Mouse (Mus musculus): Measurements from ENCODE around the gene Celf2. TPM values are rescaled to one million over a fixed set of nuclear protein-coding genes. Genes with fewer than 3 reads are reported as not detected.

Gene Celf2
- polyA plus RNA-seq, 1 experiment from 2014 or later = 57.8 TPM

GRCm38 (mm10) chr2:6893095-6893494 lies 616.3 kb downstream of the Celf2 start:
- WGBS = 55% methylated on average over 3 of the region's 3 CpGs
- Histone ChIP-seq H3K9me3 (no peaks in the 10 kb centered on the region), H3K36me3 (no peaks in the 10 kb centered on the region), H3K4me3 (no peak overlapping the region), H3K4me1 (peaks cover 14% of the 10 kb centered on the region), H3K27ac (replicated peaks) (no peak overlapping the region), H3K9ac (no peak overlapping the region), H3K27me3 (replicated peaks) (no peaks in the 10 kb centered on the region), H3K4me2 (no peak overlapping the region)
- no peak for ATAC-seq (ENCODE audit: extremely low read depth, insufficient number of reproducible peaks, low FRiP score, low TSS enrichment)

- Histone ChIP-seq H3K9ac (no peak overlapping the region; the same call in 1 of the 2 replicates), H3K27me3 (replicated peaks) (no peaks in the 10 kb centered on the region), H3K27ac (replicated peaks) (no peak overlapping the region), H3K4me3 (no peak overlapping the region), H3K4me1 (peaks cover 6% of the 10 kb centered on the region; the same call in 1 of the 2 replicates), H3K4me2 (no peak overlapping the region), H3K36me3 (no peaks in the 10 kb centered on the region), H3K9me3 (no peaks in the 10 kb centered on the region)
- 62% methylated on average over 8 of the region's 8 CpGs for WGBS
- no peak for ATAC-seq (ENCODE audit: extremely low read depth, insufficient number of reproducible peaks, low FRiP score, low TSS enrichment)
Measured at GRCm38 (mm10) chr2:6884796-6885711, 624.3 kb downstream of the Celf2 start.

- Histone ChIP-seq H3K4me3 (no peak overlapping the region), H3K9me3 (no peaks in the 10 kb centered on the region), H3K27ac (replicated peaks) (no peak overlapping the region), H3K4me2 (no peak overlapping the region), H3K36me3 (no peaks in the 10 kb centered on the region), H3K4me1 (peaks cover 6% of the 10 kb centered on the region; the same call in 1 of the 2 replicates), H3K9ac (no peak overlapping the region; the same call in 1 of the 2 replicates), H3K27me3 (replicated peaks) (no peaks in the 10 kb centered on the region)
- WGBS = 73% methylated on average over 13 of the region's 13 CpGs
- ATAC-seq (ENCODE audit: extremely low read depth, insufficient number of reproducible peaks, low FRiP score, low TSS enrichment) = no peak
Measured at GRCm38 (mm10) chr2:6883996-6884795, 625.2 kb downstream of the Celf2 start.

GRCm38 (mm10) chr2:6882236-6882885 lies 627.0 kb downstream of the Celf2 start:
- Histone ChIP-seq H3K9me3 (no peaks in the 10 kb centered on the region), H3K9ac (no peak overlapping the region), H3K4me3 (no peak overlapping the region), H3K27ac (replicated peaks) (no peak overlapping the region), H3K27me3 (replicated peaks) (no peaks in the 10 kb centered on the region), H3K4me1 (peaks cover 6% of the 10 kb centered on the region; the same call in 1 of the 2 replicates), H3K4me2 (no peak overlapping the region), H3K36me3 (no peaks in the 10 kb centered on the region)
- no peak for ATAC-seq (ENCODE audit: extremely low read depth, insufficient number of reproducible peaks, low FRiP score, low TSS enrichment)
- WGBS = 83% methylated on average over 6 of the region's 6 CpGs

- H3K4me3 ChIP-seq = no peak overlapping the region
- WGBS = 81% methylated on average over 6 of the region's 6 CpGs
Measured at GRCm38 (mm10) chr2:6880941-6881575, 628.3 kb downstream of the Celf2 start.

GRCm38 (mm10) chr2:6877094-6877493 lies 632.3 kb downstream of the Celf2 start:
- no peaks in the 10 kb centered on the region for H3K27me3 ChIP-seq (replicated peaks)
- H3K4me2 ChIP-seq = no peak overlapping the region
- peaks cover 27% of the 10 kb centered on the region for H3K4me1 ChIP-seq
- H3K27ac ChIP-seq (replicated peaks) = no peak overlapping the region
- no peaks in the 10 kb centered on the region for H3K9me3 ChIP-seq
- no peak overlapping the region for H3K9ac ChIP-seq
- no peak for ATAC-seq (ENCODE audit: extremely low read depth, insufficient number of reproducible peaks, low FRiP score, low TSS enrichment)
- 53% methylated on average over 5 of the region's 5 CpGs for WGBS
- no peak overlapping the region for H3K4me3 ChIP-seq
- no peaks in the 10 kb centered on the region for H3K36me3 ChIP-seq

More at GRCm38 (mm10) chr2:6880941-6881575, 628.3 kb downstream of the Celf2 start:
- no peak overlapping the region for H3K27ac ChIP-seq (replicated peaks)
- no peak overlapping the region for H3K4me2 ChIP-seq
- ATAC-seq (ENCODE audit: extremely low read depth, insufficient number of reproducible peaks, low FRiP score, low TSS enrichment) = no peak
- no peaks in the 10 kb centered on the region for H3K36me3 ChIP-seq
- H3K4me1 ChIP-seq = peaks cover 18% of the 10 kb centered on the region; the same call in 1 of the 2 replicates
- H3K27me3 ChIP-seq (replicated peaks) = no peaks in the 10 kb centered on the region
- no peak overlapping the region for H3K9ac ChIP-seq
- H3K9me3 ChIP-seq = no peaks in the 10 kb centered on the region

- Histone ChIP-seq H3K9ac (no peak overlapping the region), H3K4me1 (peaks cover 27% of the 10 kb centered on the region), H3K9me3 (no peaks in the 10 kb centered on the region), H3K27ac (replicated peaks) (no peak overlapping the region), H3K27me3 (replicated peaks) (no peaks in the 10 kb centered on the region), H3K4me2 (no peak overlapping the region), H3K36me3 (no peaks in the 10 kb centered on the region), H3K4me3 (no peak overlapping the region)
- 55% methylated on average over 5 of the region's 5 CpGs for WGBS
- no peak for ATAC-seq (ENCODE audit: extremely low read depth, insufficient number of reproducible peaks, low FRiP score, low TSS enrichment)
Measured at GRCm38 (mm10) chr2:6876547-6876946, 632.8 kb downstream of the Celf2 start.

GRCm38 (mm10) chr2:6875071-6875611 lies 634.2 kb downstream of the Celf2 start:
- Histone ChIP-seq H3K4me2 (peak overlapping the region; percentile 27; the same call in 1 of the 2 replicates), H3K9ac (no peak overlapping the region), H3K27me3 (replicated peaks) (no peaks in the 10 kb centered on the region), H3K4me1 (peaks cover 33% of the 10 kb centered on the region), H3K9me3 (no peaks in the 10 kb centered on the region), H3K27ac (replicated peaks) (no peak overlapping the region), H3K36me3 (no peaks in the 10 kb centered on the region), H3K4me3 (no peak overlapping the region)
- 37% methylated on average over 11 of the region's 11 CpGs for WGBS
- ATAC-seq (ENCODE audit: extremely low read depth, insufficient number of reproducible peaks, low FRiP score, low TSS enrichment) = no peak

GRCm38 (mm10) chr2:6874266-6874955 lies 635.0 kb downstream of the Celf2 start:
- H3K4me1 ChIP-seq = peaks cover 36% of the 10 kb centered on the region
- no peak for ATAC-seq (ENCODE audit: extremely low read depth, insufficient number of reproducible peaks, low FRiP score, low TSS enrichment)
- no peaks in the 10 kb centered on the region for H3K27me3 ChIP-seq (replicated peaks)
- H3K4me2 ChIP-seq = no peak overlapping the region
- WGBS = 60% methylated on average over 10 of the region's 10 CpGs
- no peak overlapping the region for H3K27ac ChIP-seq (replicated peaks)
- H3K9ac ChIP-seq = no peak overlapping the region
- no peak overlapping the region for H3K4me3 ChIP-seq
- no peaks in the 10 kb centered on the region for H3K36me3 ChIP-seq
- H3K9me3 ChIP-seq = no peaks in the 10 kb centered on the region

- ATAC-seq (ENCODE audit: extremely low read depth, insufficient number of reproducible peaks, low FRiP score, low TSS enrichment) = no peak
- 88% methylated on average over 1 of the region's 1 CpGs for WGBS
- H3K36me3 ChIP-seq = no peaks in the 10 kb centered on the region
Measured at GRCm38 (mm10) chr2:6873711-6874110, 635.7 kb downstream of the Celf2 start.

More at GRCm38 (mm10) chr2:6873711-6874110, 635.7 kb downstream of the Celf2 start:
- no peak overlapping the region for H3K27ac ChIP-seq (replicated peaks)
- no peak overlapping the region for H3K4me3 ChIP-seq
- peaks cover 41% of the 10 kb centered on the region for H3K4me1 ChIP-seq
- H3K9ac ChIP-seq = no peak overlapping the region
- no peaks in the 10 kb centered on the region for H3K27me3 ChIP-seq (replicated peaks)
- no peaks in the 10 kb centered on the region for H3K9me3 ChIP-seq
- H3K4me2 ChIP-seq = no peak overlapping the region
